Mouse (Mus musculus) stomach, postnatal 0 days (tissue): ENCODE measurements around the gene Lmo1.

ENCODE experiments used
- CTCF ChIP-seq: IDR thresholded peaks from 2 replicates; pipeline ENCODE4 v1.5.1; 2016; ENCODE audit warnings: antibody characterized with exemption, low read depth, mild to moderate bottlenecking, moderate library complexity
- EP300 ChIP-seq: optimal IDR thresholded peaks from 2 replicates; pipeline ENCODE3; 2016; ENCODE audit warnings: antibody characterized with exemption

DNA sequence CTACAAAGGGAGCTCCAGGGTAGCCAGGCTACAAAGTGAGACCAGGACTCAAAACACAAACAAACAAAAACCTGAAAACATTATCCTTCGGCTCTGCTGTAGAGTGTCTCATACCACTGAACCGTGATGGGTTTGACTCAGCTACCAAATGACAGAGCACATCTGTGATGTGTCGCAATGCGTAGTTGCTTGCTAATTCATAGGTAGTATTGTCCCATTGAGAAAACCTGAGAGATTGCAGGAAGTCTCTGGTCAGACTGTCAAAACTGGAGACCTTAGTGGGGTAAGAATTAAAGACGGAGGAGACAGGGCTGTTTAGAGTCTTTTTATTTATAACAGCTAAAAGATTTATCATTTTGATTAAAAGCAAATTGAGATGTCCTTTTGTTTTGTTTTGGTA, 10.6 kb upstream of the Lmo1 start:
- TF ChIP-seq CTCF = no peak
- TF ChIP-seq EP300 = no peak
